Mouse (Mus musculus) MEL (cell line): ENCODE results near the gene Raph1.

Experiments used
- CTCF ChIP-seq, 3 experiments: IDR thresholded peaks in 2 of 3; conservative IDR thresholded peaks in 1 of 3; 2 replicates each; pipeline ENCODE4 v1.5.1; 2011 to 2012; ENCODE audit warnings: low read length in 3 of 3, low read depth in 2 of 3, mild to moderate bottlenecking in 2 of 3, improper control_type of control experiment in 1 of 3, inconsistent platforms in 1 of 3, mixed read lengths in 1 of 3, moderate library complexity in 1 of 3; ENCODE audit not compliant: control insufficient read depth in 1 of 3, insufficient read depth in 1 of 3, poor library complexity in 1 of 3, severe bottlenecking in 1 of 3
- E2F4 ChIP-seq: IDR thresholded peaks from 2 replicates; pipeline ENCODE4 v1.6.1; 2011; ENCODE audit warnings: low read depth, low read length, improper control_type of control experiment, borderline replicate concordance
- ETS1 ChIP-seq: IDR thresholded peaks from 2 replicates; pipeline ENCODE4 v1.6.1; 2012; ENCODE audit warnings: low read depth, mild to moderate bottlenecking, inconsistent platforms, low read length, improper control_type of control experiment, moderate library complexity
- GATA1 ChIP-seq: IDR thresholded peaks from 2 replicates; pipeline ENCODE4 v1.6.1; 2011; ENCODE audit warnings: low read depth, low read length, improper control_type of control experiment
- MAFK ChIP-seq: IDR thresholded peaks from 2 replicates; pipeline ENCODE4 v1.6.1; 2011; ENCODE audit warnings: low read depth, mild to moderate bottlenecking, low read length, improper control_type of control experiment, borderline replicate concordance
- MAX ChIP-seq: IDR thresholded peaks from 2 replicates; pipeline ENCODE4 v1.6.1; 2011; ENCODE audit warnings: low read length, improper control_type of control experiment
- MAZ ChIP-seq: IDR thresholded peaks from 2 replicates; pipeline ENCODE4 v1.6.1; 2012; ENCODE audit warnings: low read depth, mild to moderate bottlenecking, inconsistent platforms, low read length, improper control_type of control experiment
- POLR2A ChIP-seq, 2 experiments: IDR thresholded peaks; 2 replicates each; pipeline ENCODE4 v1.6.1; 2011 to 2012; ENCODE audit warnings: low read length in 2 of 2, mild to moderate bottlenecking in 2 of 2, control low read depth in 1 of 2, improper control_type of control experiment in 1 of 2, low read depth in 1 of 2, moderate library complexity in 1 of 2; ENCODE audit not compliant: control insufficient read depth in 1 of 2, insufficient read depth in 1 of 2, poor library complexity in 1 of 2
- POLR2AphosphoS2 ChIP-seq: IDR thresholded peaks from 2 replicates; pipeline ENCODE4 v1.6.1; 2011; ENCODE audit warnings: low read length, improper control_type of control experiment
- SIN3A ChIP-seq: IDR thresholded peaks from 2 replicates; pipeline ENCODE4 v1.6.1; 2012; ENCODE audit warnings: low read length, improper control_type of control experiment, inconsistent platforms
- TCF12 ChIP-seq: IDR thresholded peaks from 2 replicates; pipeline ENCODE4 v1.6.1; 2014; ENCODE audit warnings: low read depth, mild to moderate bottlenecking, inconsistent platforms, low read length, improper control_type of control experiment, moderate library complexity

DNA sequence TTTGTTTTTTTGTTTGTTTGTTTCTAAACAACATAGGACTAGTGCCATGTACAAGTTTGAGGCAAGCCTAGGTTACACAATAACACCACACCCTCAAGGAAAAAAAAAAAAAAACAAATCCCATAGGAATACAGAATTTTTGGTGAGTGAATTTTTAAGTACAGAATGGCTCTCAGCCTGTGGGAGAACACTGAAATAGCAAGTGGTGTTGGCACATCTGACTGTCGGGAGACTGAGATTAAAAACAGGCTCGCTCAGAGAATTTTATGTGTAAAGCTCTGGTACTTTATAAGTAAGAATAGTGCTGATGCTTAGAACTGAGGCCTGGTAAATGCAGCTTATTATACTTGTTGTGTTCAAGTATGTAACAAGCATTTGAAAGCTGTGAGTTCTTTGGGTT lies 97.4 kb downstream of the Raph1 start:
- no peak for TF ChIP-seq MAFK
- TF ChIP-seq CTCF (IDR thresholded peaks at IDR 0.05 in 2 of 3, conservative IDR thresholded peaks at IDR 0.05 in 1 of 3; ENCODE audit: control insufficient read depth in 1 of 3, insufficient read depth in 1 of 3, low read depth in 2 of 3, low read length in 3 of 3, poor library complexity in 1 of 3, severe bottlenecking in 1 of 3), result no peak
- no peak for TF ChIP-seq E2F4
- no peak for TF ChIP-seq MAZ
- no peak for TF ChIP-seq SIN3A
- TF ChIP-seq TCF12, result no peak
- TF ChIP-seq GATA1, result no peak
- TF ChIP-seq POLR2AphosphoS2, result no peak
- TF ChIP-seq ETS1, result no peak
- no peak for TF ChIP-seq MAX
- TF ChIP-seq POLR2A (IDR thresholded peaks at IDR 0.05; ENCODE audit: control insufficient read depth in 1 of 2, insufficient read depth in 1 of 2, low read depth in 1 of 2, low read length in 2 of 2, poor library complexity in 1 of 2), result no peak
